Mouse (Mus musculus) embryonic fibroblast, embryonic 13.5 days (primary cell): ENCODE results near the gene Aire.

ENCODE experiments used
- CTCF ChIP-seq: IDR thresholded peaks from 2 replicates; pipeline ENCODE4 v1.5.1; 2011; ENCODE audit warnings: mild to moderate bottlenecking, control low read depth, low read length, moderate library complexity, borderline replicate concordance; ENCODE audit not compliant: insufficient read depth
- POLR2A ChIP-seq: IDR thresholded peaks from 2 replicates; pipeline ENCODE4 v1.6.1; 2011; ENCODE audit warnings: low read depth, mild to moderate bottlenecking, control low read depth, low read length, moderate library complexity

GRCm38 (mm10) chr10:78019291-78019690, 24.1 kb downstream of the Aire start:
- no peak for TF ChIP-seq POLR2A
- TF ChIP-seq CTCF, result no peak
